Mouse (Mus musculus): Measurements from ENCODE around the gene Arhgap8. TPM values are rescaled to one million over a fixed set of nuclear protein-coding genes. Genes with fewer than 3 reads are reported as not detected.
"Not testable (repeated sequence)": the region's sequence is repeated elsewhere in the genome, so short reads cannot be mapped to it uniquely, and the experiment has no call there.

Arhgap8 gene
- polyA plus RNA-seq, 1 experiment from 2014 or later: 0.40 TPM

DNA sequence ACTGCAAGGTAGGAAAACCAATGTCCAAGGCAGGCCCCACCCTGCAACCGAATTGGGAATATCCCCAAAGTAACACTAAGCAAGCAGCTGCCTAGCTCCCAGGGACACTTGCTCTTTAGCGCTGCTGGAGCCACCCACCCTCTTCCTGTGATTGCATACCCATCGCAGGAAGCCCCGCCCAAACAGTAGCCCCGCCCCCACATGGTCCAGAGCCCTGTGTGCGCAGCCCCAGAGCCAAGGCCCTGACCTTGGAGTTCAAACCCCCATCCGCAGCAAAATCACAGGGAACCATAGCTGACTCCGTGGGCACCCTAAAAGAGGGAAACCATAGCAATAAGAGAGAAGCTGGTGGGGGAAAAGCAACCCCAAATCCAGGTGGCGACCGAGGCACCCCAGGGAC lies 46.8 kb downstream of the Arhgap8 start:
- H3K27ac ChIP-seq (replicated peaks): no peak overlapping the region

DNA sequence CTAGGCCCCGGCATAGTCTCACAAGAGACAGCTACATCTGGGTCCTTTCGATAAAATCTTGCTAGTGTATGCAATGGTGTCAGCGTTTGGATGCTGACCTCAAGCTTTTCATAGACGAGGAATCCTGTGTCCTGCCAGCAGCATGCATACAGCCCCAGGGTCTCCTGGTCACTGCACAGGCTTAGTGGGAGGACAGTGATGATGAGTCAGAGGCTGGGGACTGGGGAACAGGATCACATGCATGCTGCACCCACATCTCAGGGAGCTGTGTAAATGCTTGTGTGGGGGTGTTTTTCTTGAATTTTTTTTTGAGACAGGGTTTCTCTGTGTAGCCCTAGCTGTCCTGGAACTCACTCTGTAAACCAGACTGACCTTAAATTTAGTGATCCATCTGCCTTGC lies 48.7 kb downstream of the Arhgap8 start:
- not testable (repeated sequence) for H3K9ac ChIP-seq; H3K4me3 ChIP-seq (replicated peaks); H3K27me3 ChIP-seq; ATAC-seq (ENCODE audit: insufficient read depth); H3K9me3 ChIP-seq (replicated peaks); H3K4me2 ChIP-seq; H3K4me1 ChIP-seq (replicated peaks); H3K27ac ChIP-seq (replicated peaks); H3K36me3 ChIP-seq (replicated peaks)
- WGBS (ENCODE audit: insufficient replicate concordance): 67% methylated on average over 4 of the region's 4 CpGs

More for the DNA sequence above, 46.8 kb downstream of the Arhgap8 start:
- Histone ChIP-seq H3K4me3 (replicated peaks) (no peak overlapping the region), H3K9me3 (replicated peaks) (no peaks in the 10 kb centered on the region), H3K9ac (no peak overlapping the region), H3K36me3 (replicated peaks) (no peaks in the 10 kb centered on the region), H3K4me1 (replicated peaks) (no peaks in the 10 kb centered on the region), H3K4me2 (no peak overlapping the region), H3K27me3 (no peaks in the 10 kb centered on the region)
- ATAC-seq (ENCODE audit: insufficient read depth): no peak
- WGBS (ENCODE audit: insufficient replicate concordance): 31% methylated on average over 10 of the region's 10 CpGs

DNA sequence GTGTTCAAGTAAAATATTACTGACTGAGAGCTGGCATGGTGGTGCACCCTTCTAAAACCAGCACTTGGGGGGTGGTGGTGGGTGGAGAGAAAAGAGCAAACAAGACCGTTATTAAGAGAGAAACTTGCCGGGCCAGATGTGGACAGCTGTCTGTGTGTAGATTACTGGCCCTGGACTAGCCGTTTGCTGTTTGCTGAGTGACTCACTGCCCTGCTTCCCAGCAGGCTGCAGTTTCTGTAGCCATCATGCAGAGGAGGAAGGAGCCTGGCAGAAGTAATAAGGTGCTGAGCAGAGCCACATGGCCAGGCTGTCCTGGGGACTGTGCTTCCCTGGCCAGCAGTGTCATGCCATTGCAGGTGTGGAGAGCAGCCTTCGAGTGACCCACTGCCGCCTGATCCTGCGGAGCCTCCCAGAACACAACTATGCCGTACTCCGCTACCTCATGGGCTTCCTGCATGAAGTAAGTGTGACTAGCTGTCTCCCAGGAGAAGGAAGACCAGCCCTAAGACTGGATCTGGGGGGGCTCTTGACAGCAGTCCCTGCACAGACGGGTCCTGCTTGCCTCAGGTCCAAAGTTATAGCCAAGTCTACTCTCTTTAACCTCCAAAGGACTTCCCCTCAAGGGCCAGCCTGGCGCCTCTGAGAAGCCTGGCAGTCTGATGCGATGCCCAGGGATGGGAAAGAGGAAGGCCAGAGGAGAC lies 49.9 kb downstream of the Arhgap8 start:
- ATAC-seq (ENCODE audit: insufficient read depth): no peak
- no peaks in the 10 kb centered on the region for H3K27me3 ChIP-seq
- no peaks in the 10 kb centered on the region for H3K4me1 ChIP-seq (replicated peaks)
- no peak overlapping the region for H3K9ac ChIP-seq
- no peaks in the 10 kb centered on the region for H3K36me3 ChIP-seq (replicated peaks)
- WGBS (ENCODE audit: insufficient replicate concordance): 60% methylated on average over 11 of the region's 11 CpGs
- H3K4me3 ChIP-seq (replicated peaks): no peak overlapping the region
- no peak overlapping the region for H3K4me2 ChIP-seq
- H3K27ac ChIP-seq (replicated peaks): no peak overlapping the region
- H3K9me3 ChIP-seq (replicated peaks): no peaks in the 10 kb centered on the region

DNA sequence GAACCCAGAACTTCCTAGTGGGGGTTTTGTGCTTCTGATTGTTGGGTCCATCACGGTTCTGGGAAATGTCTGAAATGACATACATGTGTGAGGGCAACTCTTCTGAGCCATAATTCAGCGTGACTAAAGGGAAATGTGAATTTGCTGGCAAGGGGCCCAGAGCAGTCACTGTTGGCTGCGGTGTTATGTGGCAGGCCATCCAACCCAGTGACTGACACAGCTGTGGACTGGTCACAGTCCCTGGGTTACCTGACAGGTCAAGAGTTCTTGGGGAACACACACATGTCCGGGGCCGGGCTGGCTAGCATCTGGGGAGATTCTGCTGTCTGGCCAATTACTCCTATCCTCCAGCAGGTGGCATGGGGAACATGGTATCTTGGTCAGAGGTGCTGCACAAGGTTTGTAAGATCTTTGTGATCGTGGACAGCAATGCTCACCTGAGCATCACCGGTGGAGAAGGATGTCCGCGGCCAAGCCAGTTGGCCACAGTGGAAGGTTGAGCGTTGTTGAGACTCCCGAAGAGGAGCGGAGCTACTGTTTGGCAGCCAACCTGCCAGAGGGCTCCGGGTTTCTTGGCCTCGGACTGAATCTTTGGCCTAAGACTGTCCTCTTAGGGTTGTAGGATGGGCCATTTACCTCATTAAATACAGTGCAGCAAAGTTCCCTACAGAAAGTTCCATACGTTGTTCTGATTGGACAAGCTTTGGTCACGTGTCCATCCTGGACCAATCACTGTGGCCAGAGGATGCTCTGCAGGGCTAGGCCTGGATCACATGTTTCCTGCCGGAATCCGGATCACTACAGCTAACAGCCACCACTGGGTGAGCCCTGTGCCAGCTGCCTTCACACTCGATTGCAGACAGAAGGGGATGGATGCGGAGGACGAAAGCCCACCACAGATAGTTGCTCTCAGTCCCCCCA lies 52.6 kb downstream of the Arhgap8 start:
- H3K36me3 ChIP-seq (replicated peaks): no peaks in the 10 kb centered on the region
- H3K27ac ChIP-seq (replicated peaks): no peak overlapping the region
- 71% methylated on average over 21 of the region's 21 CpGs for WGBS (ENCODE audit: insufficient replicate concordance)
- ATAC-seq (ENCODE audit: insufficient read depth): no peak
- no peaks in the 10 kb centered on the region for H3K27me3 ChIP-seq
- H3K4me3 ChIP-seq (replicated peaks): no peak overlapping the region
- no peak overlapping the region for H3K4me2 ChIP-seq
- no peaks in the 10 kb centered on the region for H3K4me1 ChIP-seq (replicated peaks)
- H3K9me3 ChIP-seq (replicated peaks): no peaks in the 10 kb centered on the region
- no peak overlapping the region for H3K9ac ChIP-seq

DNA sequence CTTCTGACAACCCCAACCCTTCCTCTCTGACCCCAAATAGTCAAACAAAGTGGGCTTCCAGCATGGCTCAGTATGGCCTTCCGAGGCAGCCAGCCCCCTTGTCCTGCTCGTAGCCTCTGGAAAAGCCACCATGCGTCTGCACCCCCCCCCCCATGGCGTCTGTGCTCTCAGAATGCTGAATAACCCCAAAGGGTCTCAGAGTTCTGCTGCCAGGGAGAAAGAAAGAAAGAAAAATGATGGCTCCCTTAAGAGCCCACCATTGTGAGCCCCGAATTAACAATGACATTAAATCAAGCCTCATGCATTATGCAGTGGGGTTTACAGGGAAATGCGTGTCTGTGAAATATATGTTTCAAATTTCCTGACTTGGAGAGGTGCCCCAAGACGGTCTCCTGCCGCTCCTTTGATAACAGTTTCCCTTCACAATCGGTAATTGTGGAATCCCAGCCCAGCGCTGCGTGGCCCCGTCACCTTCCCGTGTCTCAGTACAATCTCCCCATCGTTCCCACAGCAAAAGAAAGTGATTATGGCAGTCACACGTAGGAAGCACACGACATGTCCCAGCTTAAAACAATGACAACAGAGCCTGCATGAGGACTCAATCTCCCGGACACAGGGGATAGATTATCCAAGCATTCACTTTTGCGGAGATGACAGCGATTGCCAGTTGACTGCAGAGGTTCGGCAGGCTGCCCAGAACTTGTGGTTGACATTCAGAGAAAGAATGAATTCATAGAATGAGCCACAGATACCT lies 55.7 kb downstream of the Arhgap8 start:
- Histone ChIP-seq H3K9me3 (replicated peaks) (no peaks in the 10 kb centered on the region), H3K4me1 (replicated peaks) (no peaks in the 10 kb centered on the region), H3K36me3 (replicated peaks) (no peaks in the 10 kb centered on the region), H3K4me3 (replicated peaks) (no peak overlapping the region), H3K4me2 (no peak overlapping the region), H3K27ac (replicated peaks) (no peak overlapping the region), H3K27me3 (no peaks in the 10 kb centered on the region), H3K9ac (no peak overlapping the region)
- ATAC-seq (ENCODE audit: insufficient read depth): no peak
- 61% methylated on average over 20 of the region's 20 CpGs for WGBS (ENCODE audit: insufficient replicate concordance)

DNA sequence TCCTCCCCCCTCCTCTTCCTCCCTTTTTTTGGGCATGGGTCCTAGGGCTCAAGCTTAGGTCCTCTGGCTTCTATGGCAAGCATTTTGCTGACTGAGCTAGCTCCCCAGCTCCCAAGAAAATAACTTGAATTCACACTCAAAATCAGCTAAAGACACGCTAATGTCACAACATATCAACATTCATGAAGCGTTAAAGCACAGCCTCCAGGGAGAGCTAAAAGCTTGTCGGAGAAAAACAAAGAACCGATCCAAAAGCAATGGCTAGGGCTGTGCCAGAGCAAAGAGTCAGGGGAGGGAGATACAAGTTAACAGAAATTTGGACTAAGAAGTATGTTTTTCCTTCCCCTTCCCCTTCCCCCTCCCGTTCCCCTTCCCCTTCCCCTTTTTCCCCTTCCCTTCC lies 58.7 kb downstream of the Arhgap8 start:
- Histone ChIP-seq H3K36me3 (replicated peaks) (no peaks in the 10 kb centered on the region), H3K27ac (replicated peaks) (no peak overlapping the region), H3K4me1 (replicated peaks) (no peaks in the 10 kb centered on the region), H3K4me3 (replicated peaks) (no peak overlapping the region), H3K9me3 (replicated peaks) (no peaks in the 10 kb centered on the region), H3K4me2 (no peak overlapping the region), H3K9ac (no peak overlapping the region), H3K27me3 (no peaks in the 10 kb centered on the region)
- WGBS (ENCODE audit: insufficient replicate concordance): 38% methylated on average over 5 of the region's 5 CpGs
- no peak for ATAC-seq (ENCODE audit: insufficient read depth)

DNA sequence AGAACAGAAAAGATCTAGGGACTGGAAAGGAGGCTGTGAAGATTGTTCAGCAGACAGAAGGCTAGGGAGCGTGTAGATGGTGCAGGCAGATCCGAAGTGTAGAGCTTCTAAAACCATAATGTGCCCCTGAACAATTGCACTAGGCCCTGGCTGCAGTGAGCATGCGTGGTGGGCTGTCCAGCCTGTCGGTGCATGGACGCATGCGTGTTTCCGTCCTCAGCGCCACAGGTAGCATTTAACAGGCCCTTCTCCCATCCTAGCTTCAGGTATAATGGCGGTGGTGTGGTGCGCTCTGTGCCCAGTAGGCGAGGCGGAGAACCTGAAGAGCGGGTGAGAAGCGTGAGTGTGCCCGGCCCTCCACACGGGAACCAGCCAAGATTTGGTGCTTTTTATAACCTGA lies 65.0 kb downstream of the Arhgap8 start:
- H3K9me3 ChIP-seq (replicated peaks): no peaks in the 10 kb centered on the region

DNA sequence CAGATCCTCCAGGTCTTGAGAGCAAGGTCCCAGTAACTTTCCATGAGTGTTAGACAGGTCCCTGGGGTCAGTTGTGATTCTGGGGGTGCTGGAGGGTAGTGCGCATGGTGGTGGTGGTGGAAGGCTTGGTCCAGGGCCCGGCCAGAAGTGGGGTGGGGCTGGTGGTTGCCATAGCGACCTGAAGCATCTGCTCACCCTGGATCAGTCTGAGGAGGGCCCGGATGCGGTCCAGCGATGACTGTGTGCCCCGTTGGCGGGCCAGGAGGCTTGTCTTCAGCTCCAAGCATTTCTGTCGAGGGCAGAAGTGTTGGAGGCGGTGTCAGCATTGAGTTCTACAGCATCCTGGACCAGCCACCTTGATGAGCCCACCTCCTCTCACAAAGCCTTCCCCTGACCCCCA lies 67.3 kb downstream of the Arhgap8 start:
- Histone ChIP-seq H3K9ac (no peak overlapping the region), H3K36me3 (replicated peaks) (no peaks in the 10 kb centered on the region), H3K4me2 (no peak overlapping the region), H3K4me3 (replicated peaks) (no peak overlapping the region), H3K27ac (replicated peaks) (no peak overlapping the region), H3K9me3 (replicated peaks) (no peaks in the 10 kb centered on the region), H3K27me3 (no peaks in the 10 kb centered on the region), H3K4me1 (replicated peaks) (no peaks in the 10 kb centered on the region)
- WGBS (ENCODE audit: insufficient replicate concordance): 70% methylated on average over 10 of the region's 10 CpGs
- no peak for ATAC-seq (ENCODE audit: insufficient read depth)

More for the DNA sequence above, 65.0 kb downstream of the Arhgap8 start:
- no peak overlapping the region for H3K9ac ChIP-seq
- H3K4me1 ChIP-seq (replicated peaks): no peaks in the 10 kb centered on the region
- H3K27me3 ChIP-seq: no peaks in the 10 kb centered on the region
- H3K36me3 ChIP-seq (replicated peaks): no peaks in the 10 kb centered on the region
- H3K4me2 ChIP-seq: no peak overlapping the region
- WGBS (ENCODE audit: insufficient replicate concordance): 77% methylated on average over 16 of the region's 16 CpGs
- no peak overlapping the region for H3K27ac ChIP-seq (replicated peaks)
- no peak overlapping the region for H3K4me3 ChIP-seq (replicated peaks)
- no peak for ATAC-seq (ENCODE audit: insufficient read depth)

DNA sequence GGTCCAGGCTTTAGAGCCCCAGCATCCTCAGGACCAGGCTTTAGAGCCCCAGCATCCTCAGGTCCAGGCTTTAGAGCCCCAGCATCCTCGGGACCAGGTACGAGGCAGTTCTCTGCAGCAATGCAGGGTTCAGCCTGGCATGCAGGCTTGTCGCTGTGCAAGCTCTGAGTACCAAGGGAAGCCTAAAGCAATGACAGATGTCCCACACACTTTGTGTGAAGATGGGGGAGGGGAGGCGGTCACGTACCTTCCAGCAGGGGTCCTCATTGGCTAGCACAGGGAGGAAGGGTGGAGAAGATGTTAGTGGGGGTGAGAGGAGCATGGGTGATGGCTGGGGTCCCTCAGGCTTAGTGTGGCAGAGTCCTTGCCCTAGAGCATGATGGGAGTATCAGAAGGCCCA lies 73.8 kb downstream of the Arhgap8 start:
- H3K36me3 ChIP-seq (replicated peaks): no peaks in the 10 kb centered on the region
- no peaks in the 10 kb centered on the region for H3K27me3 ChIP-seq
- H3K9me3 ChIP-seq (replicated peaks): no peaks in the 10 kb centered on the region
- no peak overlapping the region for H3K4me2 ChIP-seq
- H3K9ac ChIP-seq: no peak overlapping the region
- H3K27ac ChIP-seq (replicated peaks): no peak overlapping the region
- H3K4me1 ChIP-seq (replicated peaks): no peaks in the 10 kb centered on the region
- ATAC-seq (ENCODE audit: insufficient read depth): no peak
- 52% methylated on average over 5 of the region's 5 CpGs for WGBS (ENCODE audit: insufficient replicate concordance)
- H3K4me3 ChIP-seq (replicated peaks): no peak overlapping the region

DNA sequence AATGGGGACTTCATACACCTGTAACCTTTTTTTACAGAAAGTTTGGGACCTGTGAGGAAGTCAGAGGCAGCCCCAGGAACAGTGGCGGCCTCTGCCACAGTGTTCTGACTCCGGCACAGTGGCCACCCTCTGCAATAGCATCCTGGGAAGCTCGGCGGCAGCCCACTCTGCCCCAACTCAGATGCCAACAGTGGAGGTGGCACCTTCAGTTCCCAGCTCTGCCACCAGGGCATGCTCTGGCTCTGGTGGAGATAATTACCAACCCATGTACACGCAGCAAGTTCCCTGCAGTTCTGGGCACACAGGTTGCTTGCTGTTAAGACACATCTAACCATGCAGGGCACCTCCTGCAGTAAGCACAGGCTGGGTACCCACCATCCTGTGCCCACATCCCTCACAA lies 80.3 kb downstream of the Arhgap8 start:
- Histone ChIP-seq H3K27ac (replicated peaks) (no peak overlapping the region), H3K36me3 (replicated peaks) (no peaks in the 10 kb centered on the region), H3K4me3 (replicated peaks) (no peak overlapping the region), H3K9me3 (replicated peaks) (no peaks in the 10 kb centered on the region), H3K4me2 (no peak overlapping the region), H3K9ac (no peak overlapping the region), H3K4me1 (replicated peaks) (no peaks in the 10 kb centered on the region), H3K27me3 (no peaks in the 10 kb centered on the region)
- ATAC-seq (ENCODE audit: insufficient read depth): no peak
- WGBS (ENCODE audit: insufficient replicate concordance): 64% methylated on average over 5 of the region's 5 CpGs

DNA sequence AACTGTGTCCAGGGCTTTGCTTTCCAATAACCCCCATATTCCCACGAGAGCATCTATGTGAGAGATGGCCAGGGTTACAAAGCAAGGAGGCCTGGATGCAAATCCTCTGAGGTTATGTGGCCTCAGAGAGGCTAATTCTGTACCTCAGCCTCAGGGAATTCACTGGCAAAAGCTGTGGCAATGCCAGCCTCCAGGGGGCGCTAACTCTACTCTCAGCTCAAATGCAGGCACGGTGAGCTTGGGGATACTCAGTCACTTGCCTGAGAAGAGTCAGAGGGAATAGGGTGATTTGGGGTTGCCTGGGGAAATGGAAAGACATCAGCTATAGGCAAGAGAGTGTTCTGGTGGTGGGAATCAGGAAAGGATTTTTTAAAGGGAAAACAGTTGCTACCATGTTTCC lies 83.8 kb downstream of the Arhgap8 start:
- ATAC-seq (ENCODE audit: insufficient read depth): no peak
- H3K9me3 ChIP-seq (replicated peaks): no peaks in the 10 kb centered on the region
- H3K27ac ChIP-seq (replicated peaks): no peak overlapping the region
- no peaks in the 10 kb centered on the region for H3K36me3 ChIP-seq (replicated peaks)
- WGBS (ENCODE audit: insufficient replicate concordance): 38% methylated on average over 3 of the region's 3 CpGs
- H3K4me1 ChIP-seq (replicated peaks): no peaks in the 10 kb centered on the region
- H3K9ac ChIP-seq: no peak overlapping the region
- no peak overlapping the region for H3K4me3 ChIP-seq (replicated peaks)
- no peak overlapping the region for H3K4me2 ChIP-seq
- H3K27me3 ChIP-seq: no peaks in the 10 kb centered on the region

Data from liver, embryonic 15.5 days (tissue).